Mouse (Mus musculus): ENCODE measurements around the gene Ptchd4.

Gene Ptchd4

GRCm38 (mm10) chr17:42427961-42428360, 112.2 kb downstream of the Ptchd4 start:
- no peak for DNase-seq (ENCODE audit: low spot score in 2 of 2)

DNA sequence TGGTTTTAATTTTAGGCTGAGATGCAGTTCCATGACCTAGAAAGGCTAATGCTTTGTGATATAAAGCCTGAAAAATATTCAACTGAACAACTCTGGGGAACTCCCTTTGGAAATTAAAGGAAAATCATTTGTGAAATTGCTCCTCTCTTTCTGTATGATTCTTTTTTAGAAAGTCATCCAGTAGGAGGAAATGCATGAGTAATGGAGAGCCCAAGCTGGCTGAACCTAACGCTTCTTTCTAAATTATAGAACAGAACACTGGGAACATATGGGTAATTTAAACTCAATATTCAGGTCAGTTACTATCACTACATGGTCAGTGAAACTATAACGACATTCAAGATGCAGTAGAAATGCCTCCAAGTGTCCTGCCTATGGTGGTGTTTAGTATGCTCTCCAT, 114.6 kb downstream of the Ptchd4 start:
- DNase-seq (ENCODE audit: low spot score in 2 of 2): no peak

GRCm38 (mm10) chr17:42452235-42452634, 136.5 kb downstream of the Ptchd4 start:
- no peak for DNase-seq (ENCODE audit: low spot score in 2 of 2)

GRCm38 (mm10) chr17:42456441-42456840, 140.7 kb downstream of the Ptchd4 start:
- no peak for DNase-seq (ENCODE audit: low spot score in 2 of 2)

DNA sequence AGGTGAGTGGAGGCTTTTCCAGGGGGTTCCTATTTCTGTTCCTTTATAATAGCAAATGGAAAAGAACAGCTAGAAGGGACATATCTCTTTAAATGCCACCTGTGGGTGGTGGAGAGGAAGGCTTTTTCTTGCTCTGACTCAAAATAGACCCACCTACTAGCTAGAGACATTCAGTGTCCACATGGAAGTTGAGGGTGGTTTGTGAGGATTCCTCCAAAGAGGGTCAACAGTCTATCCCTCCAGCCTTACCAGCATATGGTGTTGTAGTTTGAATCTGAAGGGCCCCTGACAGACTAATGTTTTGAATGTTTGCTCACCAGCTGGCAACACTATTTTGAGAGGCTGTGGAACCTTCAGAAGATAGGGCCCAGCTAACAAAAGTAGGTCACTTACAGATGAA, 147.0 kb downstream of the Ptchd4 start:
- DNase-seq (ENCODE audit: low spot score in 2 of 2): no peak

DNA sequence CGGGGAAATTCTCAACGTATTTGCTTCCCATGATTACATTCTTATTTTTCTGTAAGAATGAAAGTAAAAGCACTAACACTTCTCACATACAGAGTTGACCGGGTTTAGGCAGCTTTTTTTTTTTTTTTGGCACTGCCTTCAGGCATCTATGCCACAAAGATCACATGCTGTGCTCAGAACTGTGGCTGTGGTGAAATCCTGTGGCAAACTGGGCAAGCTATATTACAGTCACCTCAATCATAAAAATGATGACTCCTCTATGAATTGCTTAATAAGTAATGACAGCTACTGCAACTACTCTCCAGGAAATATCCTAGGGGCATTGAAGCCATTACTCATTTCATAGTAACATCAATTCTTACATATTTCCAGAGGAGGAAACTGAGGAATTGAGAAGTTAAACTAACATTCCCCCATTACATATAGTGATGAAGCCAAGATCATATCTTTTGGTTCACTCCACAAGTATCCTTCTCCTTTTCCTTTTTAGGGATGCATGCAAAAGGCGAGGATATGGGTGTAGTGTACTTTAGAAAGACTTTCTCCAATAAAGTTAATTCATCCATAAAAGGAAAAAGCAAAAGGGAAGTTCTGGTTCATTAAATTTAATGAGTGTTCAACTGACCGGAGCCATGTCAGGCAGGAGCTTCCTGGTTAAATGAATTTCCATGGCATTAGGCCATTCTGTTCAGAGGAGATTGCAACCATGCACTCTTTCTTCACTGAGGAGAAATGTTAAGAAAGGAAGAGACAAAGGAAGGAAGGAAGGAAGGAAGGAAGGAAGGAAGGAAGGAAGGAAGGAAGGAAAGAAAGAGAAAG, 164.6 kb downstream of the Ptchd4 start:
- DNase-seq (ENCODE audit: low spot score in 2 of 2): no peak

DNA sequence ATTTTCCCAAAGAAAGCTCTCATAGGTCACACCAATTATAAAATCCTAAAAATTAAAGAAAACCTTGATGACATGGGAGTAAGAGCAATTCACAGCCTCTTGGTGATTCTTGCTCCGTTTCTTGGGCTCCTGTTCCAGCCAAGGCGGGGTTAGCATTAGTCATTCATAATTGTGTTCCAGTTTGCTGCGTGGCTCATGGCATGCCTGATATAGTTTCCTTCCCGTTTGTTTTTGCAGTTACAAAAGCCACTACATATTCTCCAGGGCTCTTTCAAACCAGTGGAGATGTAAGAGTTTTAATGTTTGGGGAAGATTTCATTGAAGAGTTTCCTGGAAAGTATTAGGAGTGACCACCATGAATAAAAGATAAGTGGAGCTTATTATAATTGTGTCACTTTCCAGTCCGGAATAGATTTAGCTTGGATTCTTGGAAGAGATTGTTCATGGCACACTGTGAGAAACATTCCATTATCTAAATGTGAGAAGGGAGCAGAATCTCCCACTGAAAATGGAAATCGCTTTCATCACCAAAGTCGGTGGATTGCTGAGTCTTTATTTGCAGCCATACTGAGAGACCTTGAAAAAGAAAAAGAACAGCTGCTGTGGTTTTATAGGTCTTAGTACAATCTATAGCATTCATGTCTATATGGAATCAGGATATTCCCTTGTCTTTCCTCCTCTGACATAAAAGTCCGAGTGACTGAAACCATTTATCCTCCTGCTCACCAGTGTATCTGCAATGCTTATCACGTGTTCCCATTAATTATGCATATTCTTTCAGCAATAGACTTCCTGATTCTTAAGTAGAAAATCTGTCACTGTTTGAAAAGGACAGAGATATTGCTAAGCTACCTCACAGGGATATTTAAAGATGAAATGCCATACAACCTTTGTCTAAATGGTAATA, 193.9 kb downstream of the Ptchd4 start:
- DNase-seq (ENCODE audit: low spot score in 2 of 2): no peak

GRCm38 (mm10) chr17:42530147-42530546, 214.4 kb downstream of the Ptchd4 start:
- DNase-seq (ENCODE audit: low spot score in 2 of 2): no peak

DNA sequence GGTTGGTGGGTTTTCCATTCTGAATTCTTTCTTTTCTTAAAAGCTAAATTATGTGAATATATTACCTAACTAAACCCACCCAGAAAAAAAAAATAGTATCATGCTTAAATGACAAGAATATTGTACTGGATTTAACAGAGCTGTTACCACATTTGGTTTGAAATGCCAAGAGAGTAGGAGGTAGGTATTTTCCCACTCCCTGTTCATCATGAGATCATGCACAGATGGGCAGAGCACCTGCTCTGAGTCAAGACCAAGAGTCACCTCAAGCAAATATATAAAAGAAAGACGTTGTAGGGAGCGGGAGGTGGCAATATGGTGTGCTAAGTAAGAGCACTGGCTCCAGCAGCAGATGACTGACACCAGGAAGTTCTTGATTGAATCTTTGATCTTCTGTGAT, 233.8 kb downstream of the Ptchd4 start:
- no peak for DNase-seq (ENCODE audit: low spot score in 2 of 2)
